Mouse (Mus musculus): ENCODE results near the gene Espn.

Espn gene

DNA sequence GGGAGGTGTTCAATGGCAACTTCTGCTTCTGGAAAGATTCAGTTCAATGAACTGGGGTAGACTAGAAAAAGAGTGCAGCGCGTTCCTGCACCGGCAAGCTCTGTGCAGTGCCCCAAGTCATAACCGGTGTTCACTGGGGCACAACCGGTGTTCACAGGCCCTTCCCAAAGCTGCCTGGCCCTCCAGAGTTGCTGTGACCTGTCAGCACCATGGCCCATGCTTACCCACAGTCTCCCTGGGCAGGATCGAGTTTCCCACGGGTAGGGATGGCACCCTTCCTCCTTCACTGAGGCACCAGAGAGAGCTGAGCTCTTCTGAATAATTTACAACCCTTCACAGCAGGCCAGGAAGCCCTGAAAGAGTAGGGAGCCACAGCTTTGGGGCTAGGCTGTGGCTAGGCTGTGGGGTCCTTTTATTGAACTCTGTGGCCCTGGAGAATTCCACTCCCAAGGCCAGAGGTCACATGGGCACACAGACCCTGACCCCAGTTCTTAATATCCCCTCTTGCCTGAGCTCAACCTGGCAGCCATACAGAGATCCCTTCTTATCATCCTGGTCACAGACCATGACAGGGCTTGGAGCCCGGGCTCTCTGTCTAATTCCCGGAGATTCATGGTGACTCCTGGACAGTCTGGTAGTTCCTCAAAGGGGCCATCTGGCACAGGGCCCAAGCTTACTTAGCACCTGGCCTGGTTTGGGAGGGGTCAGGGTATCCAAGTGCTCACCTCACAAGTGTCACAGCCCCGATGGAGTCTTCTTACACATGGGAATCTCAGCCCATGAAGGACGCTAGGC, 5.9 kb downstream of the Espn start:
- no peak for DNase-seq (ENCODE audit: low spot score in 2 of 2)

DNA sequence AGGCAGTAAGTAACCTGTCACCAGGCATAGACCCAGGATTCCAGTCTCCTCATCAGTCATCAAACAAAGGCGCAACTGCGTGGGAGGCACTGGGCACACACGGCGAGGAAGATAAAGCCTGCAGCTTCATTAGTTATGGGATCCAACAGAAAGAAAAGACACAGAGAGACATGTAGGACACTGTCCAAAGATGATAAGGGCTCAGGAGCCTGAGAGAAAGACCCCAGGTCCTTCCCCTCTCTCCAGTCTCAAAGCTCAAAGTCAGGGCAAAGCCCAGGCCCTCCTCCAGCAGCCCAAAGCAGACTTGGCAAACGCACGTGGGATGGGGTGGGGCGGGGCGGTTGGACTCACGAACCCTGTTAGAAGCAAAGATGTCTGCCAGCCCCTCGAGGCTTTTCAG, 6.7 kb downstream of the Espn start:
- DNase-seq (ENCODE audit: low spot score in 2 of 2) = no peak

DNA sequence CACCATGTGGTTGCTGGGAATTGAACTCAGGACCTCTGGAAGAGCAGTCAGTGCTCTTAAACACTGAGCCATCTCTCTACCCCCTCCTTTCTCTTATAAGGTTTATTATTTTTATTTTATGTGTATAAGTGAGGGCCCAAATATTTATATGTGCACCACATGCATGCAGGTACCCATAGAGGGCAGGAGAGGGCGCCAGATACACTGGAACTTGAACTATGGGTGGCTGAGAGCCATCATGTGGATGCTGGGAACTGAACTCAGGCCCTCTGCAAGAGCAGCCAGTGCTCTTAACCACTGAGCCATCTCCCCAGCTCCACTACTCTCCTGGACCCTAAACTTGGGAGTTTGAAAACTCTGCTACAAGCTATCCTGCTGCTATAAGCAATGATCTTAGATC, 8.5 kb downstream of the Espn start:
- no peak for DNase-seq (ENCODE audit: low spot score in 2 of 2)

DNA sequence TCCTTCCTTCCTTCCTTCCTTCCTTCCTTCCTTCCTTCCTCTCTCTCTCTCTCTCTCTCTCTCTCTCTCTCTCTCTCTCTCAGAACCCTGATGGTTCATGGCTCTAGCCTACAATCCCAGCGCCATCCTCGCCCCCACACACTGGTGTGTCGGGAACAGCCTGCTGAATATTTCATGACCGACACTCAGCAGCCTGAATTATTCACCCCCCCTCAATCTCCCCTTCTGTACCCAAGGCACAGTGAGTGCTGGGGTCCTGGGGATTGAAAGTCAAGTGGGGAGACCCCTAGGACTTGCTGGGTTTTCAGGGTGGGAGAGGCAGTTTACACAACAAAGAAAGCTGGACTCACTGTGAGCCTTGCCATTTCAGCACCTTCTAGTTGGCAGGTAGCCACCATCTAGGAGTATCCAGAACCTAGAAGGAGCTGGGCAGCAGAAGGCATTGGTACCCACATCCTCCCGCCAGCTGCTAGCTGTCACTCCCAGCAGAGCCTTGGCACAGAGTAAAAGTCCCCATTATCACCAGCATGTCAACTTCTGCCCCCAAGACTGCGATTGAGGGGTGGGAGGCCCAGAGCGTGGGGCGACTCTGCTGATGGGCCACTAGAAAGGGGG, 10.5 kb downstream of the Espn start:
- no peak for DNase-seq (ENCODE audit: low spot score in 2 of 2)

DNA sequence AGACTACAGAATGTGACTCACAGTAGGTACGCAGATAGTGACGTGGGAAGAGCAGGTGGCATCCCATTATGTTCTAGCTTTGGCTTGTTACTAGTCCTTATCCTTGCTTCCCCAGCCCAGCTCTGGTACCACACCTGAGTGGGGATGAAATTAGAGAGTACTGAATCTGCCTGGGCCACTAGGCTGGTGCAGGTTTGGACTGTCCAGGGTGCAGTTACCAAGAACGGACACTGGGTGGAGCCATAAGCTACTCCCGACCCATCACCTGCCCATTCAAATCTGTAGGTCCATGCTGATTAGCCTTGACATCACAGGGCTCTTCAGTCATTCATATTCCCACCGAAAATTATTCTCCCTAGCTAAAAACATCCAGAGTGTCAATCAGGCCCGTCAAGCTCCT, 11.7 kb downstream of the Espn start:
- DNase-seq (ENCODE audit: low spot score in 2 of 2) = no peak

DNA sequence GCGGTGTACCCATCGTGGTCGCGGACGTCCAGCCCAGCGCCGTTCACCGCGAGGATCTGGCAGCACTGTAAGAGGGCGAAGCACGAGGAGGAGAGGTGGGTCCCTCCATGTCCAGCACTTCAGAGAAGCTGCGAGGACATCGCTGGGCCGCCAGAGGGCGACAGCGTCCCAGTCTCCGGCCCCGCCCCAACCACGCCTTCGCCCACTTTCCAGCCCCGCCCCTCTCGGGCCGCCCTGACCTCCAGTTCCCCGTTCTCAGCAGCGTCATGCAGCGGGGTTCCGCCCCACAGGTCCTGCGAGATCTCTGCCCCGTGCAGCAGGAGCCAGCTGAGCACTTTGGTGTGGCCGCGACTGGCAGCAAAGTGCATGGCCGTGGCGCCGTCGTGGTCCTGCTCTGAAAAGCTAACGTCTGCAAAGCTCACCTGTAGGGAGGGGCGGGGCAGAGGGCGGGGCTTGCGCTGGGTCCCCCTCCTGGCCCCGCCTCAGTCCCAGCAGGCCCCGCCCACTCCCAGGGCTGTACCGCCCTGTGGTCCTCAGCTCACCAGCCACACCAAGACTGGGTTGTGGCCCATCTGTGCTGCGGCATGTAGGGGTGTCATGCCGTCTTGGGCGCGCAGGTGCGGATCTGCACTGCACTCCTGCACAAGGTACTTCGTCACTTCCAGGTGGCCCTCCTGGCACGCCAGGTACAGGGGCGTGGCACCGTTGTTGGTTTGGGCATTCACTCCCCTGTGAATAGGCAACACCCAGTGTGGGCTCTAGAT, 13.5 kb downstream of the Espn start:
- peak; percentile 84 to 95 for DNase-seq (ENCODE audit: low spot score in 2 of 2)

DNA sequence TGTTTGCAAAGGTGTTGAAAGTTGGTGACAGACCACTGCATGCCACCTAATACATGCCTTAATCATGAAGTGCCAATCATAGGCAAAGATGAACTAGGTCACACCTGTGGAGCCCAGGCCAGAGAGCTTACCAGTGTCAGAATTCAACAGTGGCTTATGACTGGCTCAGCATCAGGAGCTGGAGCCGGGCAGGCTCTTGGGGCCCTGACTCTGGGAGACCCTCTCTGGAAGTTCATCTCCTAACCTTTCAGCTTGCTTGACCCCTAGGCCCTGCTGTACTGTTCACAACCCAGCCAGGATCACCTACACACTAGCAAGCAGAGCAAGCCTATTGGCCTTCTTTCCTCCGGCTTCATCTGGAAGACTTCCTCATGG, 15.3 kb downstream of the Espn start:
- DNase-seq (ENCODE audit: low spot score in 2 of 2) = no peak

DNA sequence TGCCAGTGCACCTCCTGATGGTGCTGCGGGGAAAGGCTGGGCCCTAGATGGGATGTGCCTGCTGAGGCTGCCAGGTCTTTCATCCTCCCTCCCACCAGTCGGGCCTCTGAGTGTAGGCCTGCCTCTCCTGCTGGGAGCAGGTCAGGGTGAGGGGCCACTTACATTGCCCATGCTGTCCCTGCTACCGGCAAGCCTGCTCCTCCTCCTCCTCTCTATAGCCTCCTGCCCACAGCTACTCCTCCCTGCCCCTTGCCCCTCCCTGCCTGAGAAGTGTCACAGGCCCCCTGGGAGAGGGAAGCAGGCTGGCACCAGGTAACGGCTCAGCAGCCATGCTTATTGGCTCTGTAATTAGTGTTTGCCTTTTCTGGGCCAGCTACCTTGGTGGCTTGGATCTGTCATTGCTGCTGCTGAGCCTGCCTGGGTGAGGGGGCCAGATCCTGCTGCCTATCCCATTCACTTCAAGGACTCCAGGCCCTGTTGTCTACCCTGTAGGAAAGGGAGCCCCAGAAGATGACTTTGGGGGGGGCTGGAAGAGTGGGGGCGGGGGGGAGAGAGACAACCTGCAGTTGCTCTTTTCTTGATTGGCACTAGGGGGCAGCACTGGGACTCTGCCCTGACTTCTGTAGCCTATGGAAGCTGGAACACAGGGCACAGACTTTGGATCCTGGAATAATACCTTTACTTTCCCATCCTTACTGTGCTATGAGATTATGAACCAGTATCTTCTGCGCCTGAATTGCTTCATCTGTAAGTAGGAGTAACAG, 15.9 kb downstream of the Espn start:
- DNase-seq (ENCODE audit: low spot score in 2 of 2) = no peak

DNA sequence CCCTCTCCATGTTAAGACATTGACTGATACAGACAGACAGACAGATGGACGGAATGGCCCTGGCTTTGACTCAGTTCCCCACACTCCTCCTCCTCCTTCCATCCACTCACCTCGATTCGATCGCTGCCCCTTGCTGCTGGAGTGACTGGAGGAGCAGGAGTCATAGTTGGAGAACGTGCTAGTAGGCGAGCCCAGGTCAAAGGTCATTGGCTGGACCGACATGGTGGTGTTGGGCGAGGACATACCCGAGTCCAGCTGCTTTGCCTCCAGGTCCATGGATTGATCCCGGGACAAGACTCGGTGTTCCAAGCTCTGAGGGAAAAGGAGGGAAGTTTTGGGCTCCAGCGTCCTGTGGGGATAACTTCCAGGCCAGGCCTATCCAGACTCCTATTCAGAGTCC, 16.8 kb downstream of the Espn start:
- no peak for DNase-seq (ENCODE audit: low spot score in 2 of 2)

DNA sequence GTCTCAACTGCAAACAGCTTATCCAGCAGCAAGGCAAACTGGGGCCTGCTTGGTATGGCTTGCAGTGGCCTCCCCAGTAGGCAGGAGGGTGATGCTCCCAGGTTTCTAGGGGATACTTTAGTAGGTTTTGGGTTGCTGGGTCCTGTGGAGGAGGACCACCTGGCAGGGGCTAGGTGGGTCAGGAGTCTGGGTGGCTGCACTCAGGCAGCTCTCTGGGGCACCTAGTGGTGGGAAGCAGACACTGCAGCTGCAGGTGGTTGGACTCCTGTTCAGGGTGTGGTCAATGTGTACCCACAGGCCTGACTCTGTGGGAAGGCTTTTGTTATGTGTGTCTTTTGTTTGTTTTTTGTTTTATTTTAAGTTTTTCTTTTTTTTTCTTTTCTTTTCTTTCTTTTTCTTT, 17.7 kb downstream of the Espn start:
- DNase-seq (ENCODE audit: low spot score in 2 of 2) = no peak

DNA sequence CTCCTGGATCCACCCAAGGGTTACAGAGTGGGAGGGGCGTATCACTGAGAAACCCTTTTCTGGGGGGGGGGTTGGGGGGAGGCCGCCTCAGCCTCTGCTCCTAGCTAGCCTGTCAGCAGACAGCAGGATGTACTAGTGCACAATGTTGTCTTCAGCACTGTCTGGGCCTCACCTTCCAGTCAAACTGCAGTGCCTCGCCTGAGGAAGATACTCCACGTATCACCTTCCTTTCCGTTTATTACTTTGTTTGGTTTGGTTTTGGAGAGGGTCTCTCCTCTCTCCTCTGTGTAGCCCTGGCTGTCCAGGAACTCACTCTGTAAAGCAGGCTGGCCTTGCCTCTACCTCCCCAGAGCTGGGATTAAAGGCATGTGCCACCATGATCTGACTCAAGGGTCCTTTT, 19.0 kb downstream of the Espn start:
- no peak for DNase-seq (ENCODE audit: low spot score in 2 of 2)

DNA sequence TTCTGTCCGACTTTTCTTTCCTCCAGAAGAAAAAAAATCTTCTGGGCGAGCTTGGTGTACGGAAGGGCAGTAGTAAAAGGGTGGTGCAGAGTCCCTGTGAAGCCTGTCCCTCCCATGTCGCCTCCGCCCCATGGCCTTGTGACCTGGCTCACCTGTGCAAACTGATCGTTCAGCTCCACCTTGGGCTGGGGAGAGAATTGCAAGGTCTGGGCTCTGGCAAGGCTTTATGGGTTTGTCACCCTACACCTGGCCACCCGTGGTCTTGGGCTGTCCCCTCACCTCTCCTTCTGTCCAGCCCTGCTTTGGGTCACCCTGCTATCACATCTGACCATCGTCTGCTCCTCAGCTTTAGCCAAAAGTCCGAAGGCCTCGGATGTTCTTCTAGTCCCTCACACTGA, 19.4 kb downstream of the Espn start:
- no peak for DNase-seq (ENCODE audit: low spot score in 2 of 2)

DNA sequence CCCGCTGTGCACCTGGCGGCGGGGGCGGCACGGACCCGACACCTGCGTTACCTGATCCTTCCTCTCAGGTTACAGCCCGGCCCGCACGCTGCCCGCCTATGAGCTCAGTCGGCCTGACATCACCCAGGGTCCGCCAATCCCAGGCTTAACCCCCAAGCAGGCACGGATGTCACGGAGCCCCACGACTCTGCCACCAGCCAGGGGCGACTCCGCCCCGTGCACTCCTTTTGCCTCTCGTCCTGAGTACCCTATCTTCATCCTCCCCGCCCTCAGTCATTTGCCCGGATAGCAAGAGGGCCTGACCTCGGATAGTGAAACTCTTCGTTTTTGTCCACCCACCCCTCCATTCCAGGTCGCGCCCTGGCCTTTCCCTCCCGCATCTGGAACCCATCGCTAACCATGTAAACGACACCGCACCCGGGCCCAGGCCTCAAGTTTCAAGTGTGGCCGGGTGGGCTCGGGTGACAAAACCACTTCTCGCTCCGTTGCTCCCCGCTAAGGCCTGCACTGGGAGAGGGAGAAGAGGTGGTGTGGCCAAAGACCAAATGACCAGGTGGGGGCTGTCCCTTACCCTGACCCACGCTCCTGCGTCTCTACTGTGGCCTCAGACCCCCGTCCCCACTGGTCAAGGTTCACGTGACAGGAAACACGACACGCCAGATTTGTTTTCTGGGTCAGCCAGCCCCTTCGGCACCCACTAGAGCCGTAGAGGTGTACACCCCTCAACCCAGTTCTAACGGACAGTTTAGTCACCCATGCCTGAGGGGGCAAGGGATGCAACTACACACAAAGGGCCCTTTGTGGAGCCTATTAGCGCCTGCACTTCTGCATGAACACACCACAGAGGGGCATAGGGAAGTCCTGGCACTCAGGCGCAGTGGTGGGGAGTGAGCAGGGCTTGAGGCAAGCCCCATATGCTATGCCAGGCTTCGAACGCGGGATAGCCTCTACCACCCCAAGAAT, 20.1 kb downstream of the Espn start:
- DNase-seq (ENCODE audit: low spot score in 2 of 2) = no peak

DNA sequence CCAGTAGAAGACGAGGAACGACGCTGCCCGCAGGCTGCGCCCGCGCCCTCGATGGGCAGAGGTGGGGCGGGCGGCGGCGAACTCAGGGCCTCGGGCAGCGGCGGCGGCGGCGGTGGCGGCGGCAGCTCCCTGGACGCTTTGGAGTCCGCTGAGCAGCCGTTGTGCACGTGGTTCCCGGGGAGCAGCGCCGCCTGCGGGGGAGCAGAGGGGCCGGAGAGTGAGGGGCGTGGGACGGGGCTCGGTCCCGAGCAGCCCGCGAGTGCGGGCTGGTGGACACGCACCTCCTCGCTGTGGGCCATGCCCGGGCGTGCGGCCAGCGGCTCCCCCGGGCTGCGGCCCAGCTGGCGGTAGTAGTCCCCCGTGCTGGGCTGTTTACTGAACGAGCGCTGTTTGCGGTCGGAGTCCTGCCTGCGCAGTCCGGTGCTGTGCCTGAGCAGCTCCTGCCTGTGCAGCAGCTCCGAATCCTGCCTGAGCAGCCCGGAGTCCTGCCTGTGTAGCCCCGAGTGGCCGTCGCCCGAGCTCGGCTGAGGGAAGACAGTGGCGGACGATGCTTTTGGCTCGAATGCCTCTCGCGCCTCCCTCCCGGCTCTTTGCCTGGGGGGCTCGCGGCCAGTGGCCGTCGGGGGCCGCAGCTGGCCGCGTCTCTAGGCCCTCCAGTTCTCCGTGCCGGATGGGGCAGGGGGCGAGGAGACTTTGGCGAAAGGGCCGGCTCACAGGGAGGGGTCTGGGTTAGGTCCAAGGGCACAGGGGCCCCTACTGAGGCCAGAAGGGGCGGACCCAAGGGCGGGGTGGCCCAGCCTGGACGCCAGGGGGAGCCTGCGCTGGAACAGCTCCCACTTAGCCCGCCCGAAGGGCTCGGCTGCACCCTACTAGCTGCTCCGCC, 21.2 kb downstream of the Espn start:
- DNase-seq (ENCODE audit: low spot score in 2 of 2) = peak in 1 of 2 experiments; percentile 64

DNA sequence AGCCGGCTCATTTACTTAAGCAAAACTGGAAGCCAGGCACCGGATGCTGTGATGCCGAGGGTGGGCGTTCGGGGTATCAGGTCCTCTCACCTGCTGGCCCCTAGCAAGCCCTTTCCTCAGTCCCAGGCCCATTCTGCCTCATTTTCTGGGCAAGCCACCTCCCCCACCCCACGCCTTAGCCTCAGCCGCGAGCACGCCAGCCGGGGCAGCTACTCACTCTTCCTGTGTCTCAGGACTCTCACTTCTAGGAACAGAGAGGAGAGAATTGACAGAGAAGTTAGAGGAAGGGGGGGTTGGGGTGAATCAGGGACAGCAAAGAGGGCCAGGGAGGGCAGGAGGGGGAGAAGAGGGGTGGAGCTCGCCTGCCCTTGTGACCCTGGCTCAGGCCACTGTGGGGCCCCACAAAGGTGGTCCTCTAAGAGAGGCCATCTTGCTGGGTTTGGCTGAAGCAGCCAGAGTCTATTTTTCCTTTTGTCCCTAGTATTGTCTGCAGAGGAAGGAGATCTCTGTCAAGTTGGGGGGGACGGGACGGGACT, 22.7 kb downstream of the Espn start:
- DNase-seq (ENCODE audit: low spot score in 2 of 2) = no peak

DNA sequence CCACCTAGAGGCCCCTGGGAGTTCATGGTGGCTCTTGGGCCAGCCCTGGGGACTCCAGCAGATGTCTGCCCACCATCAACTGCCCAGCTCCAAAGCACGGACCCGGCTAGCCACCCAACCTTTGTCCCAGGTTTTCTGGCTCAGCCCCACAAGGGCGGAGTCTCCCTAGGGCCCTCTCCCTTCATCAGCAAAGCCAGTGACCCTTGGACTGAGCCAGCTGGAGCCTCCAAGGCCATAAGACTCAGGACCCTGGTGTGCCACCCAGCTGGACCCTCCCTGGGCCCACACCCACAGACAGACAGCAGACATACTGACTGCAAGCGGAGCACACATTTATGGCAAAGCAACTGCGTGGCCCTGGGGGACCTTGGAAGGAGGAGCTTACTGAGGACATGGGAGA, 23.4 kb downstream of the Espn start:
- no peak for DNase-seq (ENCODE audit: low spot score in 2 of 2)

DNA sequence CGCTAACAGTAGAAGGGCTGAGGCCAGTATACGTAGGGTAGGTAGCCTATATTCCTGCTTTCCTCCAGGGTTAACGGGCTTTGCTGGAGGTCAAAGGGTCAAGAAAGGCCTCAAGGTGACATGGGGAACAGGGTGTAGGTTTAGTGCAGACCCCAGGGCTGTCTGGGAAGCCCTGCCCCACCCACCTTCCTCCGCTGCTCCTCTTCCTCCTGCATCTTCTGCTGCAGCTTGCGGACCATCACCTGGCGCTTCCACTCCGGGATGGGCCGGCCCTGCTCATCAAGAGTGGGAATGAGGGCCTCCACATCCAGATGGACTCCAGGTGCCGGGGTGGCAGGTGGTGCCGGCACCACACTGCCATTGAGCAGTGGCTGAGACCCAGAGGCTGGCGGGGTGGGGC, 24.3 kb downstream of the Espn start:
- DNase-seq (ENCODE audit: low spot score in 2 of 2) = no peak

DNA sequence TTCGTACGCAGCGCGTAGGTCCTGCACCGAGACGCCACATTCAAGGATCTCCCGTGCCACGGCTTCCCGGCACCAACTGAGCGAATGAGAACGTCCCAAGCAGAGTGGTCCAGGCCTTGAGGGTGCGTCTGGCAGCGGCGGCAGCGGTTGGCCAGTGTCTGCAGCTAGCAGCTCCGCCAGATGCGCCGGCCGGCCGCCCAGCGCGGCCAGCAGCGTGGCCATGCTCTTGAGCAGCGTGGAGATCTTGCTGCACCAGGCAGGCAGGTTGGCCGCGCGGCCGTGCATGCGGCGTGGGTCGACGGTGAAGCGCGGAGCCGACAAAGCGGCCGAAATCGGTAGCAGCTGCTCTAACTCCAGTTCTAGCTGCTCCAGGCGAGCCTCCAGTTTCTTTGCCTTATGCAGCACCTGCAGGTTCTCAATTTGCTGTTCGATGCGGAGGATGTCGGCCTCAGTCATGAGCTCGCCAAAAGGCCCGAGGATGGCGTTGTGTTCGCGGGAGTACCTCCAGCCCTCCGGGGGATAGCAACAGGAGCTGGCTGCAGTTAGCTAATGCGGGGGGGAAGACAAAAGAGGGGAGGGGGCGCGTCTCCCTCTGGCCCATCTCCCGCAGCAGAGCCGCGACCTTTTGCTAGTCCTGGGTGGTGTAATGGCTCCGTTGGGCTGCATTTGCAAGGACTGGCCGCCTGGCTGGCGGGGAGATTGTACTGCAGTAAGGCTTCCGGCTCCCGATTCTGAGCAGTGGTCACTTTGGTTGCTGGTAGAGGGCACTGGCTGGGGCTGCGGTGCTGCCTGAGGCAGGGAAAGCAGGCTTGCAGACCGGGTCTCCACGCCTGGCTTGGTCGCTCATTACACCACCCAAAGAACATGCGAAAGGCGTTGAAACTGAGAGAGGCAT, 25.9 kb downstream of the Espn start:
- no peak for DNase-seq (ENCODE audit: low spot score in 2 of 2)
